Mouse (Mus musculus): ENCODE measurements around the gene Itgb6.

- TF ChIP-seq GATA1 (IDR thresholded peaks at IDR 0.05; ENCODE audit: borderline replicate concordance, low read length) (no peak), FLI1 (IDR thresholded peaks at IDR 0.05; ENCODE audit: low read length) (no peak)
Measured at GRCm38 (mm10) chr2:60715771-60716170, 6.7 kb downstream of the Itgb6 start.

Measured in megakaryocyte, embryonic 14.5 days (primary cell).